Mouse (Mus musculus) cerebral cortex, adult 2 months (tissue): ENCODE results near the gene Zbtb16.

Experiments used
- WGBS: fragments of 180-500 bp; shearing (Covaris S2); methylation state at CpG from one replicate; pipeline ENCODE4 v1.1.7; 2018; 5-methylcytosine and 5-hydroxymethylcytosine counted together

Gene Zbtb16

GRCm38 (mm10) chr9:48768965-48769364 is 67.1 kb downstream of the Zbtb16 start:
- WGBS = 90% methylated on average over 4 of the region's 4 CpGs

- 49% methylated on average over 20 of the region's 20 CpGs for WGBS
Measured at GRCm38 (mm10) chr9:48767666-48768432, 68.2 kb downstream of the Zbtb16 start.

GRCm38 (mm10) chr9:48764311-48764710 is 71.7 kb downstream of the Zbtb16 start:
- WGBS = 60% methylated on average over 5 of the region's 5 CpGs

- WGBS = 67% methylated on average over 14 of the region's 14 CpGs
Measured at GRCm38 (mm10) chr9:48761732-48762637, 74.0 kb downstream of the Zbtb16 start.

GRCm38 (mm10) chr9:48761175-48761556 is 74.9 kb downstream of the Zbtb16 start:
- 69% methylated on average over 8 of the region's 8 CpGs for WGBS

GRCm38 (mm10) chr9:48760449-48761174 is 75.4 kb downstream of the Zbtb16 start:
- 23% methylated on average over 13 of the region's 13 CpGs for WGBS

GRCm38 (mm10) chr9:48759098-48759497 is 76.9 kb downstream of the Zbtb16 start:
- 69% methylated on average over 4 of the region's 4 CpGs for WGBS

- 62% methylated on average over 13 of the region's 13 CpGs for WGBS
Measured at GRCm38 (mm10) chr9:48757650-48758580, 78.1 kb downstream of the Zbtb16 start.

- 82% methylated on average over 10 of the region's 10 CpGs for WGBS
Measured at GRCm38 (mm10) chr9:48756261-48756812, 79.7 kb downstream of the Zbtb16 start.

GRCm38 (mm10) chr9:48755438-48756070 is 80.5 kb downstream of the Zbtb16 start:
- whole genome bisulfite sequencing = 58% methylated on average over 9 of the region's 9 CpGs

- WGBS = 95% methylated on average over 6 of the region's 6 CpGs
Measured at GRCm38 (mm10) chr9:48754418-48754817, 81.6 kb downstream of the Zbtb16 start.

- WGBS = 72% methylated on average over 6 of the region's 6 CpGs
Measured at GRCm38 (mm10) chr9:48753881-48754280, 82.1 kb downstream of the Zbtb16 start.

- WGBS = 60% methylated on average over 3 of the region's 3 CpGs
Measured at GRCm38 (mm10) chr9:48751900-48752299, 84.1 kb downstream of the Zbtb16 start.

GRCm38 (mm10) chr9:48749666-48750065 is 86.4 kb downstream of the Zbtb16 start:
- 94% methylated on average over 6 of the region's 6 CpGs for WGBS

- WGBS = 68% methylated on average over 4 of the region's 4 CpGs
Measured at GRCm38 (mm10) chr9:48749168-48749567, 86.9 kb downstream of the Zbtb16 start.

- WGBS = 91% methylated on average over 4 of the region's 4 CpGs
Measured at GRCm38 (mm10) chr9:48748761-48749160, 87.3 kb downstream of the Zbtb16 start.

GRCm38 (mm10) chr9:48748216-48748615 is 87.8 kb downstream of the Zbtb16 start:
- 83% methylated on average over 4 of the region's 4 CpGs for WGBS

GRCm38 (mm10) chr9:48746506-48746905 is 89.5 kb downstream of the Zbtb16 start:
- WGBS = 92% methylated on average over 10 of the region's 10 CpGs

- 54% methylated on average over 5 of the region's 5 CpGs for WGBS
Measured at GRCm38 (mm10) chr9:48745347-48746119, 90.5 kb downstream of the Zbtb16 start.
